Mouse (Mus musculus) midbrain, embryonic 11.5 days (tissue): Measurements from ENCODE around the gene Gpr61. TPM values are rescaled to one million over a fixed set of nuclear protein-coding genes. Genes with fewer than 3 reads are reported as not detected.

Experiments
- ATAC-seq: fragments of 200-750 bp; cut with Nextera tagmentation; 2 replicates; pipeline ENCODE4 v1.8.0; 2017; ENCODE audit warnings: moderate TSS enrichment, moderate library complexity; ENCODE audit not compliant: low FRiP score
- DNase-seq: peaks from one replicate; pipeline ENCODE4 v3.0.0; 2015; ENCODE audit warnings: low spot score; ENCODE audit errors: missing footprints
- H3K27ac ChIP-seq: fragments of 300-500 bp; sonication (generic); 2 replicates; pipeline ENCODE4 v1.5.1; 2014; ENCODE audit warnings: low read depth, low read length
- H3K27me3 ChIP-seq: fragments of 300-500 bp; sonication (generic); 2 replicates; pipeline ENCODE4 v1.6.1; 2014; ENCODE audit warnings: mild to moderate bottlenecking, low read length, moderate library complexity, mixed read lengths; ENCODE audit not compliant: control insufficient read depth, insufficient read depth
- H3K36me3 ChIP-seq: fragments of 300-500 bp; sonication (generic); 2 replicates; pipeline ENCODE4 v1.6.1; 2014; ENCODE audit warnings: mild to moderate bottlenecking, low read length, moderate library complexity, mixed read lengths; ENCODE audit not compliant: control insufficient read depth, insufficient read depth
- H3K4me1 ChIP-seq: fragments of 300-500 bp; sonication (generic); 2 replicates; pipeline ENCODE4 v1.6.1; 2014; ENCODE audit warnings: low read length; ENCODE audit not compliant: control insufficient read depth, insufficient read depth
- H3K4me2 ChIP-seq: fragments of 300-500 bp; sonication (generic); 2 replicates; pipeline ENCODE4 v1.6.1; 2014; ENCODE audit warnings: mild to moderate bottlenecking, moderate library complexity
- H3K4me3 ChIP-seq: fragments of 300-500 bp; sonication (generic); 2 replicates; pipeline ENCODE4 v1.5.1; 2014; ENCODE audit warnings: low read depth, low read length
- H3K9ac ChIP-seq: fragments of 300-500 bp; sonication (generic); 2 replicates; pipeline ENCODE4 v1.6.1; 2014; ENCODE audit warnings: low read length
- H3K9me3 ChIP-seq: fragments of 300-500 bp; sonication (generic); 2 replicates; pipeline ENCODE4 v1.6.1; 2016; ENCODE audit warnings: low read length; ENCODE audit not compliant: control insufficient read depth
- WGBS: fragments of 180-500 bp; shearing (Covaris S2); extraction: QIAGEN DNeasy Blood & Tissue Kit; methylation state at CpG from one replicate; pipeline ENCODE4 v1.1.7; 2014; 5-methylcytosine and 5-hydroxymethylcytosine counted together
- polyA plus RNA-seq: library from polyadenylated mRNA; unstranded; fragments of >200 nt; fragmentation: Nextera tagmentation; extraction: Ambion mirVana; gene quantifications from 2 replicates; pipeline ENCODE4 v1.2.1, GENCODE M21; 2014

The Gpr61 gene
- polyA plus RNA-seq, 1 experiment from 2014 or later, result 0.19 TPM

- WGBS, result 82% methylated on average over 7 of the region's 7 CpGs
- DNase-seq, result no peak
- Histone ChIP-seq H3K27ac (peak overlapping the region; percentile 11; the same call in 1 of the 2 replicates), H3K4me1 (peaks cover 14% of the 10 kb centered on the region), H3K27me3 (no peaks in the 10 kb centered on the region), H3K4me2 (no peak overlapping the region), H3K9me3 (no peaks in the 10 kb centered on the region), H3K36me3 (no peaks in the 10 kb centered on the region), H3K4me3 (no peak overlapping the region), H3K9ac (no peak overlapping the region; the same call in 1 of the 2 replicates)
- ATAC-seq, result no peak
Observed at GRCm38 (mm10) chr3:108195941-108196590, 41.4 kb upstream of the Gpr61 start.

GRCm38 (mm10) chr3:108195287-108195686 lies 40.6 kb upstream of the Gpr61 start:
- 94% methylated on average over 4 of the region's 4 CpGs for WGBS
- H3K36me3 ChIP-seq, result no peaks in the 10 kb centered on the region
- peaks cover 11% of the 10 kb centered on the region for H3K4me1 ChIP-seq
- H3K4me2 ChIP-seq, result no peak overlapping the region
- no peak for ATAC-seq
- no peak overlapping the region for H3K27ac ChIP-seq
- no peak overlapping the region for H3K9ac ChIP-seq
- no peaks in the 10 kb centered on the region for H3K9me3 ChIP-seq
- H3K27me3 ChIP-seq, result no peaks in the 10 kb centered on the region
- DNase-seq, result no peak
- H3K4me3 ChIP-seq, result no peak overlapping the region

GRCm38 (mm10) chr3:108193686-108194085 lies 39.0 kb upstream of the Gpr61 start:
- H3K4me3 ChIP-seq, result no peak overlapping the region
- H3K36me3 ChIP-seq, result no peaks in the 10 kb centered on the region
- no peaks in the 10 kb centered on the region for H3K9me3 ChIP-seq
- peaks cover 7% of the 10 kb centered on the region; the same call in 1 of the 2 replicates for H3K4me1 ChIP-seq
- no peak overlapping the region for H3K9ac ChIP-seq
- no peak for DNase-seq
- ATAC-seq, result no peak
- no peak overlapping the region for H3K27ac ChIP-seq
- H3K4me2 ChIP-seq, result no peak overlapping the region
- H3K27me3 ChIP-seq, result no peaks in the 10 kb centered on the region
- WGBS, result 84% methylated on average over 4 of the region's 4 CpGs

- no peaks in the 10 kb centered on the region for H3K9me3 ChIP-seq
- H3K4me2 ChIP-seq, result no peak overlapping the region
- WGBS, result 81% methylated on average over 5 of the region's 5 CpGs
- H3K27me3 ChIP-seq, result peaks cover 5% of the 10 kb centered on the region; the same call in 1 of the 2 replicates
- no peak for ATAC-seq
- H3K27ac ChIP-seq, result no peak overlapping the region
- H3K9ac ChIP-seq, result no peak overlapping the region
- H3K4me1 ChIP-seq, result peaks cover 11% of the 10 kb centered on the region
- DNase-seq, result no peak
- no peak overlapping the region for H3K4me3 ChIP-seq
- no peaks in the 10 kb centered on the region for H3K36me3 ChIP-seq
Observed at GRCm38 (mm10) chr3:108189897-108190296, 35.2 kb upstream of the Gpr61 start.

GRCm38 (mm10) chr3:108188716-108189490 lies 34.2 kb upstream of the Gpr61 start:
- no peak for ATAC-seq
- no peak overlapping the region for H3K27ac ChIP-seq
- no peak overlapping the region for H3K9ac ChIP-seq
- WGBS, result 72% methylated on average over 9 of the region's 9 CpGs
- DNase-seq, result no peak
- no peak overlapping the region for H3K4me3 ChIP-seq
- H3K27me3 ChIP-seq, result peaks cover 6% of the 10 kb centered on the region; the same call in 1 of the 2 replicates
- no peaks in the 10 kb centered on the region for H3K36me3 ChIP-seq
- H3K4me1 ChIP-seq, result peaks cover 11% of the 10 kb centered on the region
- no peak overlapping the region for H3K4me2 ChIP-seq
- no peaks in the 10 kb centered on the region for H3K9me3 ChIP-seq

- H3K27ac ChIP-seq, result no peak overlapping the region
- H3K36me3 ChIP-seq, result no peaks in the 10 kb centered on the region
- peak overlapping the region; percentile 74; the same call in 1 of the 2 replicates for H3K4me3 ChIP-seq
- peaks cover 6% of the 10 kb centered on the region; the same call in 1 of the 2 replicates for H3K27me3 ChIP-seq
- peak overlapping the region; percentile 93 for H3K4me2 ChIP-seq
- DNase-seq (no peak), ATAC-seq (no peak; the same call in 1 of the 2 replicates)
- H3K4me1 ChIP-seq, result peaks cover 11% of the 10 kb centered on the region
- no peaks in the 10 kb centered on the region for H3K9me3 ChIP-seq
- WGBS, result 59% methylated on average over 20 of the region's 20 CpGs
- peak overlapping the region; percentile 78; the same call in 1 of the 2 replicates for H3K9ac ChIP-seq
Observed at GRCm38 (mm10) chr3:108187111-108187795, 32.6 kb upstream of the Gpr61 start.

- Histone ChIP-seq H3K9me3 (no peaks in the 10 kb centered on the region), H3K27ac (peak within 1 kb of the TSS; percentile 42; the same call in 1 of the 2 replicates), H3K4me1 (peaks cover 11% of the 10 kb centered on the region), H3K4me2 (peak within 1 kb of the TSS; percentile 93), H3K4me3 (peak within 1 kb of the TSS; percentile 74), H3K36me3 (no peaks in the 10 kb centered on the region), H3K9ac (peak within 1 kb of the TSS; percentile 78), H3K27me3 (peaks cover 6% of the 10 kb centered on the region; the same call in 1 of the 2 replicates)
- DNase-seq (peak; percentile 95), ATAC-seq (peak; percentile 84)
- under 1% methylated on average over 89 of the region's 100 CpGs for WGBS
Observed at GRCm38 (mm10) chr3:108186098-108187047, 31.7 kb upstream of the Gpr61 start, which contains the start of gene Amigo1. Amigo1 (plus strand) TSS chr3:108186335.

GRCm38 (mm10) chr3:108185460-108186097 lies 30.9 kb upstream of the Gpr61 start:
- no peak overlapping the region for H3K27ac ChIP-seq
- H3K9ac ChIP-seq, result no peak overlapping the region; the same call in 1 of the 2 replicates

More at GRCm38 (mm10) chr3:108185460-108186097, 30.9 kb upstream of the Gpr61 start:
- H3K36me3 ChIP-seq, result no peaks in the 10 kb centered on the region
- H3K4me1 ChIP-seq, result peaks cover 11% of the 10 kb centered on the region
- ATAC-seq (no peak), DNase-seq (no peak)
- H3K27me3 ChIP-seq, result peaks cover 6% of the 10 kb centered on the region; the same call in 1 of the 2 replicates
- peak overlapping the region; percentile 93 for H3K4me2 ChIP-seq
- peak overlapping the region; percentile 74 for H3K4me3 ChIP-seq
- WGBS, result 5% methylated on average over 16 of the region's 16 CpGs
- H3K9me3 ChIP-seq, result no peaks in the 10 kb centered on the region
